Mouse (Mus musculus): ENCODE results near the gene Ssbp4. TPM values are rescaled to one million over a fixed set of nuclear protein-coding genes. Genes with fewer than 3 reads are reported as not detected.

Ssbp4 gene
- polyA plus RNA-seq, 1 experiment from 2014 or later, result 83.7 TPM

DNA sequence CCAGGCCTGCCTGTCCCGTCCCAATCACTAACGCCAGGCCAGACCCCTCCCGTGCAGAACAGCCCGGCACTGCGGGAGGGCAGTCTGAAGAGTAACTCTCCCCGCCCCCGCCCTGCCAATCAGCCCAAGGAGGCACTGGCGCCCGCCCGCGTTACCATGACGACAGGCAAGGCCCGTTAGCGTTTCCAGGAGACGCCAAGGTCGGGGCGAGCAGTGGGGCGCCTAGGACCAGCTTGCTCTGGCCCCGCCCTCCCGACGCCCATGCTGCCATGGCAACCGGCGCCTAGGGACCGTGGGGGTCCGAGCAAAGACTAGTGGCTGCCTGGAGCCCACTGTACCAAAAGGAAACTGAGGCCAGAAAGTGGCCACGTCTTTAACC, 7.4 kb downstream of the Ssbp4 start:
- Histone ChIP-seq H3K27ac (replicated peaks in 1 of 2; ENCODE audit: control insufficient read depth in 1 of 2, insufficient read depth in 1 of 2, low read depth in 2 of 2, low read length in 2 of 2) (peak overlapping the region in 1 of 2 experiments; percentile 69; a peak in 2 of 4 replicates), H3K9me3 (ENCODE audit: control insufficient read depth, low read length) (no peaks in the 10 kb centered on the region), H3K4me2 (ENCODE audit: low read length) (peak overlapping the region; percentile 59), H3K36me3 (ENCODE audit: control insufficient read depth, insufficient read depth, low read length) (peaks cover 31% of the 10 kb centered on the region), H3K4me3 (ENCODE audit: control insufficient read depth in 1 of 2, insufficient read depth in 1 of 2, low read depth in 1 of 2, low read length in 2 of 2) (peak overlapping the region in 1 of 2 experiments; percentile 16; a peak in 1 of 4 replicates), H3K9ac (ENCODE audit: low read length) (peak overlapping the region; percentile 34; the same call in 1 of the 2 replicates), H3K27me3 (ENCODE audit: control insufficient read depth, insufficient read depth, low read length) (no peaks in the 10 kb centered on the region), H3K4me1 (ENCODE audit: control insufficient read depth in 2 of 2, insufficient read depth in 2 of 2, low read length in 2 of 2) (peaks cover 17 to 42% of the 10 kb centered on the region in 2 experiments)
- 2% methylated on average over 26 of the region's 26 CpGs for WGBS
- 0 out of 2 replicates have a peak, but pooled peaks have one; percentile 4 for ATAC-seq (ENCODE audit: insufficient number of reproducible peaks, insufficient read depth, low FRiP score, low read depth)

DNA sequence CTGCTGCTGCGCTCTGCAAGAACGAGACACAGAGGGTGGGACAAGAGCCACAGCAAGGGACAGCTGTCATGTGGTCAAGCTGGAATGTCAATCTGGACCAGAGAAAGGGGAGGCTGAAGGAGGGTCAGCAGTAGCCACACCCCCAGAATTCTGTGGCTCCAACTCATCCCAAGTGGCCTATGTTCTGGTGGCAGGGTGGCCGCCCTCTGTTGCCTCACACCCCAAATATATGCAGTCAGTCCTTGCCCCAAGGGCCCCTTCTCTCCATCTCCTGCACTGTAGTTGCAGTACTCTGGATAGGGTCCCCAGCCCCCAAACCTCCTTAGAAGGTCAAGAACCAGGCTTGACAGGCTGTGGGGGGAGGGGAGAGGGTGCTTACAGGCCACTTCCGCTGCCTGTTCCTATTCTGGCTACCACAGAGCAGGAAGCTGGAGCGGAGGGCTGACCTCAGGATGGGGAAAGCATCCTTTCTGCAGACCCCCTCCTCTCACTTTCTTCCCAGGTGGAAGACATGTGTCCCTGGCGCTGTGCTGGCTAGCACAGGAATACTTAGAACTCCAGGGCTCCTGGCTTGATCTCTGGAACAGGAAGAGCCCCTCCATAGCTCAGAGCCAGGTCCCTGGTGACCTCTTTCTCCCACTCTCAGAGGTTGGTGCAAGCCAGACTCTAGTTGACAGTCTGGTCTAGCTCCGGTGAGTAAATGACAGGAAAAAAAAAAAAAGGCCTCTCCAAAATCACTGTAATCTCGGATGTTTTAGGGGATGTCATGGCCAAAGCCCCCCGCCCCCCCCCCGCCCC, 8.0 kb downstream of the Ssbp4 start:
- Histone ChIP-seq H3K27me3 (ENCODE audit: control insufficient read depth, insufficient read depth, low read length) (no peaks in the 10 kb centered on the region), H3K9ac (ENCODE audit: low read length) (peak overlapping the region; percentile 34; the same call in 1 of the 2 replicates), H3K4me3 (ENCODE audit: control insufficient read depth in 1 of 2, insufficient read depth in 1 of 2, low read depth in 1 of 2, low read length in 2 of 2) (peak overlapping the region in 1 of 2 experiments; percentile 16; a peak in 1 of 4 replicates), H3K4me2 (ENCODE audit: low read length) (peak overlapping the region; percentile 59), H3K9me3 (ENCODE audit: control insufficient read depth, low read length) (no peaks in the 10 kb centered on the region), H3K4me1 (ENCODE audit: control insufficient read depth in 2 of 2, insufficient read depth in 2 of 2, low read length in 2 of 2) (peaks cover 17 to 43% of the 10 kb centered on the region in 2 experiments), H3K27ac (replicated peaks in 1 of 2; ENCODE audit: control insufficient read depth in 1 of 2, insufficient read depth in 1 of 2, low read depth in 2 of 2, low read length in 2 of 2) (peak overlapping the region in 1 of 2 experiments; percentile 69; a peak in 2 of 4 replicates), H3K36me3 (ENCODE audit: control insufficient read depth, insufficient read depth, low read length) (peaks cover 37% of the 10 kb centered on the region)
- WGBS, result 25% methylated on average over 9 of the region's 10 CpGs
- no peak for ATAC-seq (ENCODE audit: insufficient number of reproducible peaks, insufficient read depth, low FRiP score, low read depth)

DNA sequence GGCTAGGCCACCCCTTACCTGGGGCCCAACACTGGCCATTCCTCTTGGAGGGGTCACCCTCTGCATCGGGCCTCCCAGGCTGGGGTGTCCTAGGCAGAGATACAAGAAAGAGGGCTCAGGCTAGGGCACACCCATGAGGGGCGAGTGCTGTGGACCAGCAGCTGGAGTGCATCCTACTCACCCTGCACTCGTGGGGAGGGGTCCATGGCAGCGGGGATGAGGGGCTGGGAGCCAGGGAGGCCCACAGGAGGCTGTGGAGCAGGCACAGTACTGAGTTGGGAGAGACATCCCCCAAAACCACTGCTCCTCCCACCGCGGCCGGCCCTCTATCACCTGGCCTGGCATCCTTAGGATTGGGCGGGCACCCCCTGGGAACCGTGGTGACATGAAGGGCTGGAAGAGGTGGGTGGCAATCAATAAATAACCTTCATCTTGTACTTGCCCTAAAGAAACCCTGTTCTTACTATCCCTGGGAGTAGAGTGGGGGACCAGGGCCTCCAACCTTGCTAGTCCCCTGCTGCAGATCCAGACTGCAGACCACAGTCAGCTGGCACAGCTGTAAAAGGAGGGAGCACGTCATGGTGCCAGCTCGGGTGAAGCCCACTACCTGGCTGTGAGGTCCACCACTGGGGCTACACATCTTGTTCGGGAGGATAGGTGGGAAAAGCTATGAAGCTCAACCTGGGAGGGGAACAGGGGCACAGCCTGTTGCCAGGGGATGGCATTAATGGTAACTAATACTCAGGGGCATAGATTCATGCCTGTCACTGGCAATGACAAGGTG, 9.0 kb downstream of the Ssbp4 start:
- Histone ChIP-seq H3K36me3 (ENCODE audit: control insufficient read depth, insufficient read depth, low read length) (peaks cover 40% of the 10 kb centered on the region), H3K4me1 (ENCODE audit: control insufficient read depth in 2 of 2, insufficient read depth in 2 of 2, low read length in 2 of 2) (peaks cover 24 to 49% of the 10 kb centered on the region in 2 experiments)
- 86% methylated on average over 11 of the region's 12 CpGs for WGBS

DNA sequence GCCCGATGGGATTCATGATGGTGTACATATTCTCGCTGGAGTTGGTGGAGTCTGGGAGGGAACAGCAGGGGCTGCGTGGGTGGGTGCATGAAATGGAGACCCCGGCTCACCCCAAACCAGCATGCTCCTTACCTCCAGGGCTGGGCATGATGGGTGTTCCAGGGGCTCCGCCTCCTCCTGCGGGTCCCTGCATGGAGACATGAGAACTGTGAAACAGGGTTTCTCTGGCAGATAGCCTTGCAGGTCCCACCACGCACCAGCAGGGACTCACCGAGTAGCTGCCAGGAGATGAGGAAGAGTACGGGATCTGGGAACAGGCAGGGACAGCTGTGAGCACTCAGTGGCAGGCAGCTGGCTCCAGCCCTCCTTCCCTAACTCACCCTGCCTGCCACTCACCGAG, 9.9 kb downstream of the Ssbp4 start:
- H3K4me2 ChIP-seq (ENCODE audit: low read length), result peak overlapping the region; percentile 91
- H3K4me3 ChIP-seq (ENCODE audit: control insufficient read depth in 1 of 2, insufficient read depth in 1 of 2, low read depth in 1 of 2, low read length in 2 of 2), result peak overlapping the region; percentile 6 to 56; a peak in 3 of 4 replicates
- whole genome bisulfite sequencing, result 27% methylated on average over 10 of the region's 10 CpGs
- no peak overlapping the region for H3K27ac ChIP-seq (replicated peaks in 1 of 2; ENCODE audit: control insufficient read depth in 1 of 2, insufficient read depth in 1 of 2, low read depth in 2 of 2, low read length in 2 of 2)
- no peaks in the 10 kb centered on the region for H3K9me3 ChIP-seq (ENCODE audit: control insufficient read depth, low read length)
- H3K27me3 ChIP-seq (ENCODE audit: control insufficient read depth, insufficient read depth, low read length), result no peaks in the 10 kb centered on the region
- peak overlapping the region; percentile 86 for H3K9ac ChIP-seq (ENCODE audit: low read length)
- peaks cover 40% of the 10 kb centered on the region for H3K36me3 ChIP-seq (ENCODE audit: control insufficient read depth, insufficient read depth, low read length)
- ATAC-seq (ENCODE audit: insufficient number of reproducible peaks, insufficient read depth, low FRiP score, low read depth), result no peak
- H3K4me1 ChIP-seq (ENCODE audit: control insufficient read depth in 2 of 2, insufficient read depth in 2 of 2, low read length in 2 of 2), result peaks cover 25 to 52% of the 10 kb centered on the region in 2 experiments

More for the DNA sequence above, 9.0 kb downstream of the Ssbp4 start:
- no peak for ATAC-seq (ENCODE audit: insufficient number of reproducible peaks, insufficient read depth, low FRiP score, low read depth)
- H3K27me3 ChIP-seq (ENCODE audit: control insufficient read depth, insufficient read depth, low read length), result no peaks in the 10 kb centered on the region
- H3K9ac ChIP-seq (ENCODE audit: low read length), result no peak overlapping the region
- no peaks in the 10 kb centered on the region for H3K9me3 ChIP-seq (ENCODE audit: control insufficient read depth, low read length)
- H3K4me2 ChIP-seq (ENCODE audit: low read length), result no peak overlapping the region
- no peak overlapping the region for H3K27ac ChIP-seq (replicated peaks in 1 of 2; ENCODE audit: control insufficient read depth in 1 of 2, insufficient read depth in 1 of 2, low read depth in 2 of 2, low read length in 2 of 2)
- no peak overlapping the region for H3K4me3 ChIP-seq (ENCODE audit: control insufficient read depth in 1 of 2, insufficient read depth in 1 of 2, low read depth in 1 of 2, low read length in 2 of 2)

DNA sequence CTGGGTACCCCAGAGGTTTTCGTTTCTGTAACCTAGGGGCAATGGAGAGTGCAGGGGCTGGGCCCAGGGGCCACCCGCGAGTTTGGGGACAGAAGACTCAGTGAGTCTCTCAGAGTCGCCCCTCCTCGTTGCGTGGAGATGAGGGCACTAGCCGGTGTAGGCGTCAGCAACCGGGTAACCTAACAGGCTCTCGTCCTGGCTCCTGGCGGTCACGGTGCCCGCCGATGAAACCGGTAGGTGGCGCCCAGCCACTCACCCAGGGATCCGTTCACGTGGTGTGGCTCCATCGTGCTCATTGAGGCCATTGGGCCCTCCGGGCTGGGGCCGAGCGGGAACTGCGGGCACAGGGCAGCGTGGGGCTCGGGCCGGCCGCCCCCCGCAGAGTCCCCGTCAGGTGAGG, 10.4 kb downstream of the Ssbp4 start:
- Histone ChIP-seq H3K27ac (replicated peaks in 1 of 2; ENCODE audit: control insufficient read depth in 1 of 2, insufficient read depth in 1 of 2, low read depth in 2 of 2, low read length in 2 of 2) (peak overlapping the region; percentile 9 to 29; a peak in 2 of 4 replicates), H3K9ac (ENCODE audit: low read length) (peak overlapping the region; percentile 86), H3K27me3 (ENCODE audit: control insufficient read depth, insufficient read depth, low read length) (no peaks in the 10 kb centered on the region), H3K4me2 (ENCODE audit: low read length) (peak overlapping the region; percentile 91), H3K4me3 (ENCODE audit: control insufficient read depth in 1 of 2, insufficient read depth in 1 of 2, low read depth in 1 of 2, low read length in 2 of 2) (peak overlapping the region; percentile 54 to 56), H3K9me3 (ENCODE audit: control insufficient read depth, low read length) (no peaks in the 10 kb centered on the region), H3K36me3 (ENCODE audit: control insufficient read depth, insufficient read depth, low read length) (peaks cover 40% of the 10 kb centered on the region), H3K4me1 (ENCODE audit: control insufficient read depth in 2 of 2, insufficient read depth in 2 of 2, low read length in 2 of 2) (peaks cover 29 to 56% of the 10 kb centered on the region in 2 experiments)
- 9% methylated on average over 22 of the region's 29 CpGs for WGBS
- ATAC-seq (ENCODE audit: insufficient number of reproducible peaks, insufficient read depth, low FRiP score, low read depth), result 0 out of 2 replicates have a peak, but pooled peaks have one; percentile 8

DNA sequence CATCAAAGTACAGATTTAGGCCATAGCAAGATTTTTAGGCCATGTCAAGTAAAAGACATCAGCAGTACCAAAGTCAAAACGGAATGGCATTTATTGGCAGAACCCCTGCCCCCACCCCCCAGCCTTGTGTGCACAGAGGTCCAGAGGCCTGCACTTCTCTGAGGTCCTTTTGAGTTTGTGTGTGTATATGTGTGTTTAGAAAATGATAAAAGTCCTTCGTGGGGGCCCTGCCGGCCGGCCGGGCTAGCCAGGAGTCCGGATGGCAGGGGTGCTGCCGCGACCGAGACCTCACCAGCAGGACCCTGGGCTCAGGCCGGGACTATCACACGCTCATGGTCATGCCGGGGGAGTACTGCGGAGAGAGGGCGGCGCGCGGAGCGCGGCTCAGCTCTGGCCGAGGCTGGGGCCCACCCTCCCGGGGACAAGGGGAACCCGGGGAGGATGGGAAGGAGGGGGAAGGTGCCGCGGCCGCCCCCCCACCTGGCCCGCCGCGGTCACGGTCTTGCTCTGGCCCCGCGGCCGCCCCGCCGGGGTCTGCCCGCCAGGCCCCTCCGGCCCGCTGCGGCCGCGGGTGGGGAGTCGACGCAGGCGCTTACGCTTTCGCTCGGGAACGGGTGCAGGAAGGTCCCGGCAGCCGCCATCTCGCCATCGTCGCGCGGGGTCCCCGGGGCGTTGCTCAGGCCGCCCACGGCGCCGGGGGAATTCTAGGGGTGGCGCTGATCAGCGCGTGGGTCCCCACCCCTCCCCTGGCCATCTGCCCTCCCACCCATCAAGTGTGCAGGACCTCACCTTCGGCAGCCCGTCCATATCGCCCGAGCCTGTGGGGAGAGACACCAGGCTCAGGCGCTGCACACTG, 11.0 kb downstream of the Ssbp4 start:
- Histone ChIP-seq H3K4me2 (ENCODE audit: low read length) (peak overlapping the region; percentile 91), H3K27ac (replicated peaks in 1 of 2; ENCODE audit: control insufficient read depth in 1 of 2, insufficient read depth in 1 of 2, low read depth in 2 of 2, low read length in 2 of 2) (peak overlapping the region; percentile 9 to 29; a peak in 2 of 4 replicates), H3K36me3 (ENCODE audit: control insufficient read depth, insufficient read depth, low read length) (peaks cover 35% of the 10 kb centered on the region), H3K9ac (ENCODE audit: low read length) (peak overlapping the region; percentile 86), H3K9me3 (ENCODE audit: control insufficient read depth, low read length) (no peaks in the 10 kb centered on the region), H3K4me1 (ENCODE audit: control insufficient read depth in 2 of 2, insufficient read depth in 2 of 2, low read length in 2 of 2) (peaks cover 33 to 62% of the 10 kb centered on the region in 2 experiments), H3K27me3 (ENCODE audit: control insufficient read depth, insufficient read depth, low read length) (no peaks in the 10 kb centered on the region), H3K4me3 (ENCODE audit: control insufficient read depth in 1 of 2, insufficient read depth in 1 of 2, low read depth in 1 of 2, low read length in 2 of 2) (peak overlapping the region; percentile 54 to 56)
- ATAC-seq (ENCODE audit: insufficient number of reproducible peaks, insufficient read depth, low FRiP score, low read depth), result no peak
- 13% methylated on average over 60 of the region's 68 CpGs for WGBS

All from heart, embryonic 14.5 days (tissue).